Mouse (Mus musculus) liver, embryonic 14.5 days (tissue): ENCODE measurements around the gene Gm44596. TPM values are rescaled to one million over a fixed set of nuclear protein-coding genes. Genes with fewer than 3 reads are reported as not detected.

ENCODE experiments used
- ATAC-seq: fragments of 200-750 bp; cut with Nextera tagmentation; 2 replicates; pipeline ENCODE4 v1.8.0; 2017; ENCODE audit warnings: moderate number of reproducible peaks, mild to moderate bottlenecking, moderate library complexity; ENCODE audit not compliant: insufficient read depth
- DNase-seq, 3 experiments: peaks; one replicate each; pipeline ENCODE4 v3.0.0-alpha.2; 2012 to 2013; ENCODE audit warnings: low read depth in 3 of 3, low spot score in 3 of 3
- H3K27ac ChIP-seq: fragments of 300-500 bp; sonication (generic); 2 replicates; pipeline ENCODE4 v1.5.1; 2014; ENCODE audit warnings: moderate library complexity, mild to moderate bottlenecking, control low read depth, inconsistent platforms
- H3K27me3 ChIP-seq: fragments of 300-500 bp; sonication (generic); 2 replicates; pipeline ENCODE4 v1.6.1; 2014; ENCODE audit warnings: mild to moderate bottlenecking, low read length, moderate library complexity; ENCODE audit not compliant: control insufficient read depth, insufficient read depth
- H3K36me3 ChIP-seq: fragments of 300-500 bp; sonication (generic); replicated peaks from 2 replicates; pipeline ENCODE4 v1.6.1; 2014; ENCODE audit warnings: low read depth; ENCODE audit not compliant: control insufficient read depth, insufficient read depth
- H3K4me1 ChIP-seq, 2 experiments: fragments of 200-500 bp in 1 of 2; fragments of 300-500 bp in 1 of 2; sonication (generic) in 1 of 2; replicated peaks; 2 replicates each; pipeline ENCODE4 v1.6.1; 2012 to 2014; ENCODE audit warnings: antibody characterized with exemption in 1 of 2, inconsistent platforms in 1 of 2, low read length in 1 of 2; ENCODE audit not compliant: control insufficient read depth in 2 of 2, insufficient read depth in 2 of 2
- H3K4me2 ChIP-seq: fragments of 300-500 bp; sonication (generic); 2 replicates; pipeline ENCODE4 v1.6.1; 2014; ENCODE audit warnings: low read depth, mild to moderate bottlenecking, control low read depth, moderate library complexity
- H3K4me3 ChIP-seq, 2 experiments: fragments of 200-500 bp in 1 of 2; fragments of 300-500 bp in 1 of 2; sonication (generic) in 1 of 2; 2 replicates each; pipeline ENCODE4 v1.5.1; 2012 to 2014; ENCODE audit warnings: low read depth in 2 of 2, low read length in 2 of 2, mild to moderate bottlenecking in 2 of 2, control low read depth in 1 of 2, inconsistent platforms in 1 of 2, moderate library complexity in 1 of 2; ENCODE audit not compliant: insufficient read depth in 1 of 2
- H3K9ac ChIP-seq: fragments of 300-500 bp; sonication (generic); replicated peaks from 2 replicates; pipeline ENCODE4 v1.6.1; 2014; ENCODE audit warnings: mild to moderate bottlenecking, control low read depth, moderate library complexity
- H3K9me3 ChIP-seq: fragments of 300-500 bp; sonication (generic); 2 replicates; pipeline ENCODE4 v1.6.1; 2016; ENCODE audit warnings: low read length, mixed read lengths; ENCODE audit not compliant: control insufficient read depth
- CTCF ChIP-seq: IDR thresholded peaks from 2 replicates; pipeline ENCODE4 v1.5.1; 2016; ENCODE audit warnings: antibody characterized with exemption, low read depth, control low read depth
- EP300 ChIP-seq: IDR thresholded peaks from 2 replicates; pipeline ENCODE4 v1.6.1; 2016; ENCODE audit warnings: antibody characterized with exemption, low read depth
- WGBS: fragments of 180-500 bp; shearing (Covaris S2); extraction: QIAGEN DNeasy Blood & Tissue Kit; methylation state at CpG from one replicate; pipeline ENCODE4 v1.1.7; 2014; ENCODE audit not compliant: insufficient replicate concordance; 5-methylcytosine and 5-hydroxymethylcytosine counted together
- polyA plus RNA-seq, 2 experiments: library from polyadenylated mRNA; depleted of rRNA in 1 of 2; stranded (reverse) in 1 of 2; unstranded in 1 of 2; fragments of >200 nt; fragmentation: Nextera tagmentation in 1 of 2; extraction: Ambion mirVana in 1 of 2; gene quantifications; 2 replicates each; pipeline versions ENCODE4 v1.2.1 to v1.2.3; 2012 to 2014

The Gm44596 gene
- polyA plus RNA-seq, 2 experiments = not detected

DNA sequence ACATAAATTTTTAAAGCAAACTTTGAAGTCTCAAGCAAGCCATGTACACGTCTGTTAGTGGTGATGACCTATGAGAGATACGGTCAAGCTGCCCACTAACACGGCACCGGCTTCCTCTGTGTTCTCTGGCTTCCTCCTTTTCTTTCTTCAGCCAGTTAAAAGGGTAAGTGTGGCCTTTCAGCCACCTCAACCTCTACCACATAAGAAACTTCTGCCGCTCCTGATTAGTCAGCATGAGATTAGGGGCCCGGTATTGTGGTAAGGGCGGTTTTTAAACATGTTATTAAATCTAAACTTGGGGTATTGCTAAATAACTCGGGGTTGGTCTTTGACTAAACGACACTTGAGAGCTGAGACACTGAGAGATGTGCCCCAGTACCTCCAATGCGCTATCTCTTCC, 29.7 kb upstream of the Gm44596 start:
- Histone ChIP-seq H3K27ac (no peak overlapping the region), H3K9me3 (no peaks in the 10 kb centered on the region), H3K4me3 (no peak overlapping the region), H3K27me3 (no peaks in the 10 kb centered on the region), H3K4me2 (no peak overlapping the region), H3K4me1 (0 out of 4 replicates have a peak, but pooled peaks cover 0 to 2% of the 10 kb centered on the region in 2 experiments), H3K9ac (no peak overlapping the region), H3K36me3 (no peaks in the 10 kb centered on the region)
- 13% methylated on average over 10 of the region's 10 CpGs for WGBS
- no peak for DNase-seq
- no peak for ATAC-seq
- TF ChIP-seq CTCF (no peak), EP300 (no peak)

GRCm38 (mm10) chr6:128346782-128347181, 28.5 kb upstream of the Gm44596 start:
- ATAC-seq = no peak
- Histone ChIP-seq H3K4me3 (no peak overlapping the region), H3K27ac (no peak overlapping the region), H3K4me1 (0 out of 4 replicates have a peak, but pooled peaks cover 0 to 2% of the 10 kb centered on the region in 2 experiments), H3K27me3 (no peaks in the 10 kb centered on the region), H3K9ac (no peak overlapping the region), H3K4me2 (no peak overlapping the region), H3K9me3 (no peaks in the 10 kb centered on the region), H3K36me3 (no peaks in the 10 kb centered on the region)
- TF ChIP-seq CTCF (no peak), EP300 (no peak)
- DNase-seq = no peak
- WGBS = 68% methylated on average over 6 of the region's 6 CpGs

DNA sequence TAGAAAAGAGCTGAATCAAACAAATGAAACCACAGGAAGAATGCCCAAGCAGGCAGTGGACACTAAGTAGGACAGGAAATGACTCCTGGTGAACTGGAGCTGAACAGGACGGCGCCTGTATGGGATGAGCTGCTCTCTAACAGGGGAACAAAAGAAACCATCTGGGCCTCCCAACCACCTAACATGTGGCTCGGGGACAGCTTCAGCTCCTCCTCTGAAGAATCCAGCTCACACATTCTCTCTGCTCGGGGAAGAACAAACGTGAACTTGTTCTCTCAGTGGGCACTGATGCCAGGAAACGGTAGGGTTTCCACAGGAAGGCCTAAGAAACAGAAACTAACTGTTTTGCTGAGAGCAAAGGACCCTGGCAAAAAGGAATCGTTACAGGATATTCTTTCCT, 25.6 kb upstream of the Gm44596 start:
- peaks cover 5% of the 10 kb centered on the region; the same call in 1 of the 2 replicates for H3K27me3 ChIP-seq
- no peak overlapping the region for H3K4me3 ChIP-seq
- H3K4me2 ChIP-seq = no peak overlapping the region
- no peak for DNase-seq
- H3K9me3 ChIP-seq = no peaks in the 10 kb centered on the region
- no peak for TF ChIP-seq EP300
- no peak for TF ChIP-seq CTCF
- no peaks in the 10 kb centered on the region for H3K36me3 ChIP-seq
- H3K9ac ChIP-seq = no peak overlapping the region
- 46% methylated on average over 7 of the region's 7 CpGs for whole genome bisulfite sequencing
- no peak for ATAC-seq
- 0 out of 4 replicates have a peak, but pooled peaks cover 0 to 2% of the 10 kb centered on the region in 2 experiments for H3K4me1 ChIP-seq
- H3K27ac ChIP-seq = no peak overlapping the region

GRCm38 (mm10) chr6:128354140-128354539, 21.2 kb upstream of the Gm44596 start:
- H3K4me3 ChIP-seq = no peak overlapping the region
- H3K27me3 ChIP-seq = peaks cover 10% of the 10 kb centered on the region
- DNase-seq (no peak), ATAC-seq (no peak)
- H3K27ac ChIP-seq = no peak overlapping the region
- no peak for TF ChIP-seq EP300
- no peak for TF ChIP-seq CTCF
- peaks cover 20% of the 10 kb centered on the region for H3K36me3 ChIP-seq
- no peak overlapping the region for H3K9ac ChIP-seq
- 62% methylated on average over 3 of the region's 3 CpGs for WGBS
- H3K4me2 ChIP-seq = no peak overlapping the region
- peaks cover 2 to 3% of the 10 kb centered on the region in 2 experiments; a peak in 2 of 4 replicates for H3K4me1 ChIP-seq
- no peaks in the 10 kb centered on the region for H3K9me3 ChIP-seq

GRCm38 (mm10) chr6:128355201-128355681, 20.1 kb upstream of the Gm44596 start:
- H3K4me3 ChIP-seq = peak overlapping the region; percentile 64 to 70
- H3K9me3 ChIP-seq = no peaks in the 10 kb centered on the region
- no peak for TF ChIP-seq EP300
- TF ChIP-seq CTCF = no peak
- H3K4me1 ChIP-seq = peaks cover 2 to 3% of the 10 kb centered on the region in 2 experiments; a peak in 2 of 4 replicates
- DNase-seq (no peak), ATAC-seq (peak; percentile 64)
- peaks cover 10% of the 10 kb centered on the region for H3K27me3 ChIP-seq
- no peak overlapping the region for H3K27ac ChIP-seq
- under 1% methylated on average over 28 of the region's 28 CpGs for WGBS
- H3K36me3 ChIP-seq = peaks cover 20% of the 10 kb centered on the region
- peak overlapping the region; percentile 79 for H3K4me2 ChIP-seq
- peak overlapping the region; percentile 10 for H3K9ac ChIP-seq
